Mouse (Mus musculus) c-Kit-positive CD71-negative TER-119-negative erythroid progenitor cells, embryonic 14.5 days (primary cell): ENCODE results near the gene Prkg1.

Experiments
- DNase-seq: peaks from one replicate; pipeline ENCODE4 v3.0.0-alpha.2; 2013; ENCODE audit warnings: low read depth

Prkg1 gene

DNA sequence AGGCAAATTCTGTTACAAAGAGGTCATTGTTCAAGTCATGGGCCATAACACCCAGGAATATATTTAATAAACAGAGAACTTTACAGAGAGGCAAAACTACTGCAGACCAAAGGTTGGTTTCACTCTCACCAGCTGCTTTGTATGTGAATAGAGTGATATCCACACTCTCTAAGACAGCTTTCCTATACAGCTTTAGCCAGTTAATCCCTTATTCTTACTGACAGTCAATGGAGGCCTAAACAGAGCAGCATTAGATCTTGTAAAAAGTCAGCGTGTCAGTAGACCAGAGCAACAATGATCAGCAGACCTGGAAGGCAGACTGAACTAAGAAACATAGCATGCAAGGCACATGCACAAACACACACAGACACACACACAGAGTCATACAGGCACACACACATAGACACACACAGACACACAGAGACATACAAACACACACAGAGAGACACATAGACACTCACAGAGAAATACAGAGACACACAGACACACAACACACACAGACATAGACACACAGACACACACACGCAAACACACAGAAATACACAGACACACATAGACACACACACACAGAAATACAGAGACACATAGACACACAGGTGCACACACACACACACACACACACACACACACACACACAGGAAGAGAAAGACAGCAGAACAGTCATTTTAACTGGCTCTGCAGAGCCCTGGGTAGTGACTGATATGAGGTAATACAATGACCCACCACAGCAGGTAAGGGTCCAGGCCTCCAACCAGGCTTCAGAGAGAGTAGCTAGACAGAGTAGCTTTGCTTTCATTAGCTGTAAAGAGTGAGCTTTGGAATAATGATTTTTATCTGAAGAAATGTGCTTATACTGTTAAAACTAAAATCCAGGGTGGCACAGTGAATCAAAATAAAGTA is 723.6 kb downstream of the Prkg1 start:
- DNase-seq: no peak

- DNase-seq: no peak
Observed at GRCm38 (mm10) chr19:31038951-31039350, 725.9 kb downstream of the Prkg1 start.

- no peak for DNase-seq
Observed at GRCm38 (mm10) chr19:31031596-31031995, 733.2 kb downstream of the Prkg1 start.

DNA sequence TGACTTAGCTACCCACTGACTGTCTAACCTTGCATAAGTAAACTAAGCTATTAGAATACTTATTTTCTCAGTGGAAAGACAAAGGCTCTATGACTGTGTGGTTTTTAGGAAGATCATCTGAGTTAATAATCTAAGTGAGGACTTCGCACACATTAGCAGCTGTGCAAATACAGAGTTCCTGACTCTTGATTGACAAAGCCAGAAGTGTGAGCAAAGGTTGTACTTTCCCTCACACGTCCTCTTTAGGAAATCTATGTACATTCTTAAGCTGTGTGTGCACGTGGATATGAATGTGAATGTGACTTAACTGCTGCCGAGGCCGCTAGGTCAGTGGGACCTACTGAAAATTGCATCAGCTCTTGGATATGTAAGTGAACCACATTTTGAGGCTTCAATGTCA is 738.0 kb downstream of the Prkg1 start:
- no peak for DNase-seq

GRCm38 (mm10) chr19:31011528-31012133 is 753.2 kb downstream of the Prkg1 start:
- no peak for DNase-seq

DNA sequence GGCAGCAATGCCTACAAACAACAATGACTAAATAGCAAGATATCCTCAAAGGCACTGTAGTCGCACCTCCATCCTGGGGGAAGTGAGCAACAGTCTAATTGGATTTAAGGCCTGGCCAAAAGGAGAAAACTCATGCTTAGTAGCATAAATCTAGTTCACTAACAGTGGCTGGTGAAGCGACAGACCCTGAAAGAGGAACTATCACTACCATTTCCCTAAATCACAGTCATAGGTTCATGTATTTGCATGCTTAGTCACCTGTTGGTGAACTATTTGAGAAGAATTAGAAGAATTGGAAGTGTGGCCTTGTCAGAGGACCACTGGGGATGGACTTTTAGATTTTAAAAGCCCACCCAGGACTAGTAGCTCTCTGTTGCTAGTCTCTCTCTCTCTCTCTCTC is 766.3 kb downstream of the Prkg1 start:
- DNase-seq: no peak

- no peak for DNase-seq
Observed at GRCm38 (mm10) chr19:30990390-30990789, 774.4 kb downstream of the Prkg1 start.

DNA sequence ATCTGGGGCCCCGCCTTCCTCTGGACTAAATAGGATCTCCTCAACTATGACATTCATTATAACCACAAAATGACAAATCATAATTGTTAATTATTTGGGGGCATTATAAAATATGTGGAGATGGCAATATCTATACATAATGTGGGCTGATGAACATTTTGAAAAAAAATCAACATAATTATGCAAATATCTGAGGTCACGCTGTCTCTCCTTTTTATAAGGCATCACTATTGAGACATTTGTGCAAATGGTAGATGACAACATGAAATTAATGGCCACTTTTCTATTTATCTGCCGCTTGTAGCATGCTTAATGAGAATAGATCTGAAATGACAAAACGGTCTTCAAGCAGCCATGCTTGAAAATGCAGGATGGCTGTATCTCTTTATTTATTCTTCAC is 782.4 kb downstream of the Prkg1 start:
- no peak for DNase-seq

- no peak for DNase-seq
Observed at GRCm38 (mm10) chr19:30978096-30978495, 786.7 kb downstream of the Prkg1 start.

DNA sequence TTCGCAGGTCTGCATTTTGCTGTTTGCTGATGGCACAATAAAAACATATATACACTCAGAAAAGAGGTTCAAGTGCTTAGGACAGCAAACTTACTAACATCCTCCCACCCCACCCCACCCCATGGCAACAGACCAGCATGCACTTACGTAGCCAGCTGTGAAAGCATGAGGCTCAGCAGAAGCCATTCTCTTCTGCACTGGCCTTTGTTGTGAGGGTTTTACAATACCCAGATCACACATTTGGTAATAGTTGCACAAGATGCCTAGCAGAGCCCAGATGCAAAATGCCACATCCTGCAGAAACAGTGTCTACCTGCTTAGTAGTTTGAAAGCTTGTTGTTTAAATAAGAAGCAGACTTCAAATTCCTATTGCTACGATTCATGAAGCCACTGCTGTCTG is 814.2 kb downstream of the Prkg1 start:
- DNase-seq: no peak

- no peak for DNase-seq
Observed at GRCm38 (mm10) chr19:30948202-30948601, 816.6 kb downstream of the Prkg1 start.

DNA sequence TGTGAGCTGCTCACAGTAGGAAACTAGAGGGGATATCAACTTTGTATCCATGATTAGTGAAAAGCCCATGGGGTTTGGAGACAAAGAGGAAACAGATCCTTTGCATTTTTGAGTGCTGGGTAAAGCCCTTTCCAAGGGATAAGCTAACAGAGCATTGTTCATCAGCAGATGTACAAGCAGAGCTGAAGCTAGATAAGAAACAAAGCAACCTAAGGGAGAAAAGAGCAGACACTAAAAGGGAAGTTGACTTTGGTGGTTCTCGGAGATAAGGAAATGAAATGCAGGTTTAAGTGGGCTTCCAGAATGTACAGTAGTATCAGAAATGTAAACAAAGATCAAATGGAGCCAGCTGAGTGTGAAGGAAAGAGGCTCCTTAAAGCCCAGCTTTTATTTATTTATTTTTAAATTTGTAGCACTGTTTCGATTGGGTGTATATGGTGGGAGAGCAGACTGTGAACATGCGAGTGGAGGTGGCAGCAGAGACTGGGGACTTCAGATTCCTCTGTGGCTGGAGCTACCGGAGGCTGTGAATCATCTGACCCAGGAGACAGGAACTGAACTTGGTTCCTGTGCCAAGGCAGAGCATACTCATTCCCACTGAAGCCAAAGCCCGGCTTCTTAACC is 822.4 kb downstream of the Prkg1 start:
- DNase-seq: peak; percentile 17

DNA sequence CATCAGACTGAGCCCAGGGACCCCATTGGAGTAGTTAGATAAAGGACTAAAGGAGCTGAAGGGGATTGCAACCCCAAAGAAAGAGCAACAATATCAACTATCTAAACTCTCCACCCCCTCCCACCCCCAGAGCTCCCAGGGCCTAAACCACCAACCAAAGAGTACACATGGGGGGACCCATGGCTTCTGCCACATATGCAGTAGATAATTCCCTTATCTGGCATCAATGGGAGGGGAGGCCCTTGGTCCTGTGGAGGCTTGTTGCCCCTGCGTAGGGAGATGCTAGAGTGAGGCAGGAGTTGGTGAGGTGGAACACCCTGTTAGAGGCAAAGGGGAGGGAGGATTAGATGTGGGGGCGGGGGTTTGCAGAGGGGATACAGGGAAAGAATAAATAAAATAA is 826.8 kb downstream of the Prkg1 start:
- no peak for DNase-seq

DNA sequence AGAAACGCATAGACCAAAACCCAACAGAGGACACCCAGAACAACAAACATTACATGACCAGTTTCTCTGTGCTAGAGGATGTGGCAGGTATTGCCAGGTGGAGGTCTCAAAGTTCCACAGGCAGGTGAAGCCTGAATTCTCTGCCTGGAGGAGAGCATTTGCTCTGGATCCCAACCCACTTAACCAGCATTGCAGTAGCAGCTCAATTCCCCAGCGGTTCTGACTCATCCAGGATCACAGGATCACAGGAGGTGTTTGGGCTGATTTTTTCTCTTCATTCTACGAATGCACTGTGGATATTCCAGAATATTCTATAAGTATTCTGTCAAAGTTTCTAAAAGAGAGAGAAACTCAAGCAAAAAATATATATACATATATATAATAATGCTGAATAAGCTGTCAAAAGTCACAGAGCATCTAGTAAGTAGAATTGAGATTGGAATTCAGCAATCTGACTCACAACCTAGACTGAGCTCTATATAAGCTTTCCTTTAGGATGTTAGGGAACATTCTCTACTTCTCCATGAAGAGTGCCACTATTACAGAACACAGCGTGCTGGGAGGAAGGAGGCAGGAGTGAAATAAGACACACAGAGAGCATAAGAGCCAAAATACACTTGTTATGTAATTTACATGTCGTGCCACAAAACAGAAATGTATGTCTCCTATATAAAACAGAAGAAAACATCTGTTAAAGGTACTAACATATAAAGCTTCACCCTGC is 833.2 kb downstream of the Prkg1 start:
- no peak for DNase-seq

GRCm38 (mm10) chr19:30924032-30924431 is 840.8 kb downstream of the Prkg1 start:
- DNase-seq: no peak

DNA sequence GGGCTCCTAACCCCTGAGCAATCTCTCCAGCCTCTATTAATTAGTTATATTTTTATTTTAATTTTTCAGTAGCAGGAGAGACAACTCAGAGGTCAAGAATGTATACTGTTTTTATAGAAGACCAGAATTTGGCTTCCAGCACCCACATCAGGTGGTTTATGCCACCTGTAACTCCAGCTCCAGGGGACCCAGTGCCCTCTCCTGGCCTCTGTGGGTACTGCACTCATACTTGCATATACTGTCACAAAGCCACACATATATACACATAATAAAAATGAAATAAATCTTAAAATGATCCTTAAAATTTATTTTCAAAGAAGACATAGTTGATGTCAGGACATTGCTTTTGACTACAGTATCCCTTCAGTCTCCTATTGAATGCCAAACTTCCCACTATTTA is 862.5 kb downstream of the Prkg1 start:
- DNase-seq: no peak

GRCm38 (mm10) chr19:30901025-30901424 is 863.8 kb downstream of the Prkg1 start:
- DNase-seq: no peak

DNA sequence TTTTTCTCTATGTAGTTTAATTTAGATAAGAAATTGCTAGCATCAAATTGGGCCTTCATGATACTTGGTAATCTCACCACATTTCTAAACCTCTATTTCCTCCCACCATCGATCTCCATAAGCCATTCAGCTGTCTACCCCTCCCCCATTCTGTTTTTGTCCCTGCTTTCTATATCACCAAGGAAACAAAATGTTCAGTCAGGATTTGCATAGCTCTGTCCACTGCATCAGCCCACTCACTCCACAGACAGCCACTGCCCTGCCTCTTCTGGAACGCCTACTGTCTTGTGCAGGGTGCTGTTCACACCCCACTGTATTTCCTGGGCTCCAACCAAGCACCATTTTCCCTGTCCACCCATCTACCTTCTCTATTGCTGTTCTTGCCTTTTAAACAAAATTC is 874.5 kb downstream of the Prkg1 start:
- DNase-seq: no peak

- DNase-seq: no peak
Observed at GRCm38 (mm10) chr19:30889851-30890250, 875.0 kb downstream of the Prkg1 start.

GRCm38 (mm10) chr19:30861441-30861840 is 903.4 kb downstream of the Prkg1 start:
- DNase-seq: no peak

DNA sequence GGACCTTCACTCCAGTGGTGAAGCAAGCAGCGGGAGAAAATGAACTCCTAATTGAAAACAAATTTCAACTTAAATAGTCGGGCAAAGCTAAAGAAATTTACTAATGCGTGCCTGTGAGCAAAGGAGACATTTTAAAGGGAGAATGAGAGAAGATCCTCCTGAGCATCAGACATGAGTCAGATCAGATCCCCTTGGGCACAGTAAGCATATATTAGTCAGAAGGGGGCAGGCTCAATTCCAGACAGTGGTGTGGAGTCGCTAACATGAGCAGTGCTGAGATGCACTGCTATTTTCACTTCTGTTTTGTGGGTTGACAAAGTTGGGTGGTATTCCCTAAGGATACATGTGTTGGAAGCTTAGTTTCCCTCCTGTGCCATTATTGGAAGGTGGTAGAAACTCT is 913.8 kb downstream of the Prkg1 start:
- DNase-seq: no peak

DNA sequence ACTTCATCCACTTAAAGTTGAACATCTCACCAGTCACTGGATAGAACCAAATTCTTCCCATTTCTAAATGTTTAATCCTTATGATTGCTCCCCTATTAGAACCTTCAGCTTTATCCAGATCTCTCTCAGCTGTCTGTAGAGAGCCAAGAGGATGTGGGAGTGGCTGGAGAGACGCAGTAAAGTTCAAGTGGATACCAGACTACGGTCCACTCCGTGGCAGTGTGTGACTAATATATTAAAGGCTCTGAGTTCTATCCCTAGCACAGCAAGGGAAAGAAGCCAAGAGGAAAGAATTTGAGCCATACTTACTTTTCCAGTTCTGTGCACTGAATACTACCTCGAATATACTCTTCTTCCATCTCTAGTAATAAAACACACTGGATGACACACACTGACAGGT is 919.9 kb downstream of the Prkg1 start:
- no peak for DNase-seq

GRCm38 (mm10) chr19:30843637-30844036 is 921.2 kb downstream of the Prkg1 start:
- DNase-seq: no peak
